Comparison of ENCODE assay signal across 12 mouse cellular contexts in the genomic region with DNA sequence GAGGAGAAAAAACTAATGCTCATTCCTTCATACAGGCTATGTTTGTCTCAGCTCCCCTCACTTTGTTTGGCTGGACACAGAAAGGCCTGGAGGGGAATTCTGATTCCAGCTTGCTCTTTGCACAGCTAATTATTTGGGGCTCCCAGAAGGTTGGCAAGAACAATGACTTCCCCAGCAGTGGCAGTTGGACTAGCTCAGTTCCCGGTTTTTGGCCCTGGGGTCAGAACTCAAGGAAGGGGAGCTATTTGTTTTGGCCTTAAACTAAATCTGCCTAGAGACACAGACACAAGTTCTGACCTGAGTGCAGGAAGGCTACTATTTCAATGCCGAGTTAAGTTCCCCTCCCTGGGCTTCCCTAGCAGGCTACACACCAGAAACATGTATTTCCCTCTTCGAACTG.
DNase-seq lines count a peak whose midpoint lies in the region; ATAC-seq and TF ChIP-seq lines count a peak whose summit lies in the region.
"Had no signal": no experiment of that assay in that cellular context is flagged by ENCODE, and none has a peak within 500 bp of the region (broad histone marks: within the 10 kb centered on the region; RNA-seq: fewer than 3 reads in every experiment).

No protein-coding gene starts in this region.

- no peaks in the 10 kb centered on the region for H3K9me3 ChIP-seq in hindbrain, postnatal 0 days (ENCODE audit: low read length)
- no peaks in the 10 kb centered on the region for H3K9me3 ChIP-seq in intestine, postnatal 0 days (ENCODE audit: control insufficient read depth)
- H3K9me3 ChIP-seq: midbrain, embryonic 12.5 days had no signal

- no peak overlapping the region for H3K27ac ChIP-seq in hindbrain, postnatal 0 days
- H3K27ac ChIP-seq in intestine, postnatal 0 days (ENCODE audit: low read depth, low read length) = no peak overlapping the region
- H3K27ac ChIP-seq: midbrain, embryonic 12.5 days had no signal

- no peak overlapping the region for H3K4me3 ChIP-seq in hindbrain, postnatal 0 days (ENCODE audit: low read length)
- H3K4me3 ChIP-seq in intestine, postnatal 0 days (ENCODE audit: low read depth, low read length) = no peak overlapping the region
- H3K4me3 ChIP-seq: erythroblast, embryonic 14.5 days; midbrain, embryonic 12.5 days had no signal

- H3K36me3 ChIP-seq in hindbrain, postnatal 0 days (ENCODE audit: insufficient read depth, low read length) = no peaks in the 10 kb centered on the region
- no peaks in the 10 kb centered on the region for H3K36me3 ChIP-seq in intestine, postnatal 0 days (ENCODE audit: control insufficient read depth, insufficient read depth)
- H3K36me3 ChIP-seq: midbrain, embryonic 12.5 days had no signal

- H3K4me1 ChIP-seq in hindbrain, postnatal 0 days (ENCODE audit: insufficient read depth, low read length) = no peaks in the 10 kb centered on the region
- H3K4me1 ChIP-seq in intestine, postnatal 0 days (replicated peaks; ENCODE audit: control insufficient read depth, insufficient read depth, low read length) = no peaks in the 10 kb centered on the region
- H3K4me1 ChIP-seq: midbrain, embryonic 12.5 days had no signal

- peak; percentile 1 for DNase-seq in cerebellum, adult 8-10 months
- no peak for DNase-seq in cerebellum, adult 9-10 months
- peak; percentile 31 for DNase-seq in retina, postnatal 1 day
- no peak for DNase-seq in retina, embryonic 14.5 days (ENCODE audit: low spot score)
- DNase-seq in hindbrain, postnatal 0 days (ENCODE audit: low spot score) = peak; percentile 30
- peak; percentile 53 to 66 for DNase-seq in kidney, postnatal 4 days
- DNase-seq in layer of hippocampus, adult 9-10 months (ENCODE audit: low spot score) = no peak
- DNase-seq: lung, adult 2 months; thymus, postnatal 36 days had no signal

- WGBS in hindbrain, postnatal 0 days = 46% methylated on average over 3 of the region's 3 CpGs
- 49% methylated on average over 3 of the region's 3 CpGs for WGBS in intestine, postnatal 0 days

- TF ChIP-seq CTCF in hindbrain, postnatal 0 days (IDR thresholded peaks at IDR 0.05; ENCODE audit: low read depth) = no peak
- no peak for TF ChIP-seq CTCF in intestine, postnatal 0 days (IDR thresholded peaks at IDR 0.05; ENCODE audit: low read depth)

- no peak overlapping the region for H3K9ac ChIP-seq in hindbrain, postnatal 0 days (replicated peaks; ENCODE audit: low read length)
- H3K9ac ChIP-seq in intestine, postnatal 0 days (ENCODE audit: low read depth, low read length) = no peak overlapping the region
- H3K9ac ChIP-seq: midbrain, embryonic 12.5 days had no signal

- H3K4me2 ChIP-seq in hindbrain, postnatal 0 days (ENCODE audit: low read depth, low read length) = no peak overlapping the region
- no peak overlapping the region for H3K4me2 ChIP-seq in intestine, postnatal 0 days (replicated peaks; ENCODE audit: low read depth)
- H3K4me2 ChIP-seq: midbrain, embryonic 12.5 days had no signal

- no peaks in the 10 kb centered on the region for H3K27me3 ChIP-seq in hindbrain, postnatal 0 days (ENCODE audit: insufficient read depth, low read length)
- no peaks in the 10 kb centered on the region for H3K27me3 ChIP-seq in intestine, postnatal 0 days (replicated peaks; ENCODE audit: control insufficient read depth, insufficient read depth, low read length)
- H3K27me3 ChIP-seq: midbrain, embryonic 12.5 days had no signal

- ATAC-seq in hindbrain, postnatal 0 days = no peak
- no peak for ATAC-seq in intestine, postnatal 0 days

Comparison
In these comparisons a context has a peak if more than half of its experiments do, and no peak if none do; other contexts are left out.
1. DNase-seq: peak in cerebellum, adult 8-10 months (single experiment), retina, postnatal 1 day (single experiment), hindbrain, postnatal 0 days (single experiment) and kidney, postnatal 4 days (2 of 2); none in cerebellum, adult 9-10 months (single experiment), retina, embryonic 14.5 days (single experiment) and layer of hippocampus, adult 9-10 months (single experiment).